Mouse (Mus musculus) layer of hippocampus, adult 18-20 months (tissue): ENCODE measurements around the gene Tenm1. TPM values are rescaled to one million over a fixed set of nuclear protein-coding genes. Genes with fewer than 3 reads are reported as not detected.
A peak's percentile ranks its signal among the peaks of the same experiment; 100 is the strongest.

Experiments
- DNase-seq, 2 experiments: peaks; one replicate each; pipeline ENCODE4 v3.0.0; 2022; ENCODE audit warnings: low spot score in 2 of 2
- total RNA-seq, 2 experiments: library from RNA; stranded (reverse); gene quantifications; 2 replicates each; pipeline ENCODE4 v1.2.3; 2021

The Tenm1 gene
- total RNA-seq, 2 experiments from 2014 or later = 34.5 to 35.7 TPM

DNA sequence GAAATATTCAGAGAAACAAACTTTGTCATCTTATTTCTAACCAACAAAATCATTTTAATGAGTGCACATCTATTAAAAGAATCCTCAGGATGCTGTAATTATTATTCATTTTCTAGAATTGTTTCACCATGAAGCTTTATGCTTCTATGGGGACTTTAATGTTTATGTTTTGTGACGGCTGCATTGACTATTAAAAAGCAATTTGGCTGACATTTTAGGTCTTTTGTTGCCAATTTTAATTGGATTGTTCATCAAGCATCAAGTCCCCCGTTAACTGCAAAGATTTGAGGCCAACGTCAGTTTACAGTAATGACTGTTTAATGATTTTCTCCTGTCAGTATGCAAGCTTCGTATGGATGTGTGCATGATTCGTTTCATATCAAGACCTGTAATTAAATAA lies 461.3 kb downstream of the Tenm1 start:
- no peak for DNase-seq

DNA sequence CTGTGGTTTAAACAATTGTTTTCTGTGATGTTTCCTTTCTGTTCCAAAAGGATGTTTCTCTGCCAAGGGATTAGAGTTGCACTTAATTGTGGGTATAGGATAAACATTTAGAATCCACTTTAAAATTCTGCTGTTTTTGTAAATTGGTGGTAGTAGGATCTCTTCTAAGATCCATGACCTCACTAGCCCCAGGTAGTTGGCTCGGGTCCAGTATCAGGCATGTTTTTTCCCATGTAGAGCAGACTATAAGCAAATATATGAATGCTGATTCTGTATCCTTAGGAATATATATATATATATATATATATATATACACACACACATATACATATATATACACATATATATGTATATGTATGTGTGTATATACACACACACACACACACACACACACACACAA lies 567.2 kb downstream of the Tenm1 start:
- no peak for DNase-seq

DNA sequence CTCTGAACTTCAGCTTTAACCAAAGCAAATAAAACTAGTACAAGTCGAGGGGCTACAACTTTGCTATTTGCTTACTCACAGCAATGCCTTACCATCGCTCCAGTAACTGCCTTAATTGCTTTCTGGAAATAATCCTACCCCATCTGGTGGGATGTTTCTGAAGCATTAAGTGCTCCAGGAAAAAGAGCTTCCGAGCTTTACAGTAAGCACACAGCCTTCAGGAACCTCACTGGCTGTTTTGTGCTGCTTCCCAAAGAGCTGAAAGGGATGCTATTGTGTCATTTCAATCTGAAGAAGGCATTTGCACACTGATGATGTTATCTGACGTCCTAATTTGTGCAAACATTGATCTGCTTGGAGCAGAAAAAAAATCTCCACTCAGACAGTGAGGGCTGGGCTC lies 647.4 kb downstream of the Tenm1 start:
- no peak for DNase-seq

DNA sequence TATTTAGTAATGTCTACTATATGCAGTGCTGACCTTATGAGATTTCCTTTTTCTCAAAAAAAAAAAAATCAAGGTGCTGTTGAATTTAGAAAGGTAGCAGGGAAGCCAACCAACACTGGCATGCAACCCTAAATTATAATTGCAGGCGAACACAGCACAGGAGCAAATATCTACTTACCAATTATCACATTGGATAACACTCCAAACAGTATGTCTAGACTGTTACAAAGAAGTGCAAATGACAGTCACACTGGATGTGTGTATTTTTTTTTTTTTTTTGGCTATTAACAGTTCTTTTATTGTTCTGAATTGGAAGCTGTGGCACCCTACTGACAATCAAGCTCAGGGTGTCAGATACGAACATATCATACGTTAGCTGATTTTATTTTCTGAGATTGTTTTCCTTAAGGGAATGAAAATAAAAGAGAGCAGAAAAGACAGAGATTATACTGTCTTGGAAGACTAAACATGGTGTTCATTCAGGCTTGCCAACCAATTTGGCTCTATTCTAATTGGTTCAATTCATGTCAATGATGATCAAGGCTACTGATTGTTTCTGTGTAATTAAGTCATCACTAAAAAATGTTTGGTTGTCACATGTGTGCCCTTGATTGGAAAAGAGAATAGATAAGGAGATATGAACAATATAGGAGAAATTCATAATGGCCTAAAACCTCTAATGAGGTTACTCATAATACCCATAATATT lies 710.7 kb downstream of the Tenm1 start:
- no peak for DNase-seq

DNA sequence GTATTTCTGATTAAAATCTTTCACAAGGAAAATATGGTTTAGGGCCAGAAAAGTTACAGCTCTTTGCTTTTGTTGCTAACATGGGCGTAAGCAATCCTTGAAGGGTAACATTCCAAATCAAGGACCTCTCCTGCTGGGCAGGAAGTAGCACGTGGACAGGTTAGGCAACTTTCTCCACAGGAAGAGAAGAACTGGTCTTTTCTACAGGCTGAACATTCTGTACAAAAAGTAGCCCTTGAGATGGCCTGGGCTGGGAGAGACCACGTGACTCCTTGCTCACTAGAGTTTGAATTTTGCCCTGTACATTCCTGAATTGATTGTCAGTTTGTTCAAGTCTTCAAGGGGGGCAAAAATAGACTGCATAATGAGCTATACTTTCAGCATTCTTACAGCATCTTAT lies 728.6 kb downstream of the Tenm1 start:
- DNase-seq = no peak

DNA sequence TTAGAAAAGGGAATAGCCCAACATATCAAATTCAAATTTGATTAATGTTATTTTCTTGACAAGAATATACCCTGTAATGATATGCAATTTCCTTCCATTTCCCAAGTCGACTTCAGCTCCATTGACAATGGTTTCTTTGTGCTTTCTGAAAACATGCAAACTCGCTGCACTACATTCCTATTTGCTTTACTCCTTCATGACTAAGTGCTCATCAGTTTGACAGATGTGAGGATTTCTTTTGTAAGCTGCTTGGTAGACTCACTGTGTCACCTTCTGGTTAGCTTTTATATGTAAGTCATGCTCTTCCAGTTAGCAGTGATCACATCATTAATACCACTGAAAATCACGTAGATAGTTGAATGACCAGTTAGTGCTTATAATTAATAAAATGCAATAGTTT lies 781.8 kb downstream of the Tenm1 start:
- no peak for DNase-seq

DNA sequence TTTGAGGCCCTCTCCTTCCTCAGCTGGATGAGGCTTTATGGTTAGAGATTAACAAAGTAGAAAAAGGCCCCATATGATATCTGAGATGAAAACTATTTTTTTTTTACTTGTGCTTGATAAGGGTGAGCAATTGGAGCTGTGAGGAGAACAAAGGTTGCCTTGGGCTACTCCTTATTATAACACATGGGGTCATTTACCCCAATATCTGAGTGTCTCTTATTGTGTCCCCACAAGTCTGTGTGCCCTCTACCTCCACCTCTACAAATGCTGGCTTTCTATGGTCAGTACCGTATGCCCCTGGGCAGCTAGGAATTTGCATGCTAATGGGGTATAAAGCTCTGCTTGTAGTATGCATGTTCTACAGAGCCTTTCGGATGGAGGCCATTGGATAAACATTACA lies 848.4 kb downstream of the Tenm1 start:
- no peak for DNase-seq

DNA sequence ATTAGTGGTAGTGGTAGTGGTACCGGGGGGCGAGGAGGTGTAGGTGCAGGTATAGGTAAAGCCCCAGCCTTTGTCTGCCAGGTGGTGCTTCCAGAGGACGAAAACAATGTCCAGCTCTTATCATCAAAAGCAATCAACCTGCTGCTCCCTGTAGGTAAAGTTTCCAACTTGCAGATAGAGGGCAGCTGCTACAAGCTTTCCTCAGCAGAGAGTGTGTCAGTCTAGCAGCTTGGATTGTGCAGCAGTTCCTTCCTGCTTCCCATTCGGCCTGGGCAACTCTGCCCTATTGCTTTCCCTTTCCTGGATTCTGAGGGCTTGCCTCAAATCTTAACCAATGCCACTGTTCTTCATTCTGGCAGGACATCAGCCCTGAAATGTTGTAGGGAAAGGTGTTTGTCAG lies 870.2 kb downstream of the Tenm1 start:
- DNase-seq = no peak

DNA sequence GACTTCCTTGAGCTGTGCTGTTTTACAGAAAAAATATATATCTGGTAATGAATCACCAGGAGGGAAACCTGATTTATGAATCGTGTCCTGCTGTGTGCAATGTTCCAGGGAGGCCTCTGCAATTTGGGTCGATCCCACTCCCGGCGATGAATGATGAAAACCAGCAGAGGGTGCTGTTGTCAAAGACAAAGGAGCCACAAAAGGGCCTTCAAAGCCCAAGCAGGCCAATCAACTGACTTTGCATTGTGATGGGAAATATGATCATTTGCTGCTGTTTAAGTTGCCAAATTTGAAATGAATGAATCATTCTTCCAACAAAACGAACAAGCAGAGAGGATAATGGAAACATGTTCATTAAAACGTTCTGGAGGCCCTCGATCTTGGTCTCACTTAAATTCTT lies 871.6 kb downstream of the Tenm1 start:
- DNase-seq = peak; percentile 39 to 69

DNA sequence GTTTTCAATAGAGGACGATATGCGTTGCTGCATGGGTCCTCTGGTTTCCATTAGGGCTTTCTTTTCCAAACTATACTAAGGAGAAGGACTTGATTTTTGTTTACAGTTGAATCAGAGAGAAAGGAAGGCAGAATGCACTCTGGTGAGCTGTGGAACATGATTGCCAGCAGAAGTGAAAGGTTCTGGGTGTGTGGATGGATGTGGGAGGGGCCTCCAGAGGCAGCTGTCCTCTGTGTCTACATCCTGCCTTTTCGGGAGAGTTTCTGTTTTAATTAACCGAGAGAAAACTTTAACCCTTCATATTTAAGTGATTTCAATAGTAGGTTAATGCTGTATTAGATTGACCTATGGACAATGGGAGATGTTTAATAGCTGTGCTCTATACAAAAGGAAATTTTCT lies 880.4 kb downstream of the Tenm1 start:
- no peak for DNase-seq

DNA sequence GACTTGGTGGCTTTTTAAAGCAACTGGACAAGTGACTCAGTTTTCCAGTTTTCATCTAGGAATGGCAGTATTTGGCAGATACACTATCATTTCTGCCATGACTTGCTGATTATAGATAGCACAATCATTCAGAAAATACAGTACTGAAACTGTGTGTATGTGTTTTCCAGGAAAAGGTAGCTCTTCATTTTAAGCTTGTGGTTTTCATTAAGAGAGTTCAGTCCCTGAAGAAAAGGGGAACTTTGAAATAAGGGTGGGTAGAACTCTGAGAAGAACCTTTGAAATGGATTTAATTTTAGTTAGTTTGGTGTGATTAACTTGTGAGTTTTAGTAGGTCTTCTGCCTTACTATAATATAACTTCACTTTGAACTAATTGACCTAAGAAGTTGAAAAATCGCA lies 883.9 kb downstream of the Tenm1 start:
- DNase-seq = no peak

DNA sequence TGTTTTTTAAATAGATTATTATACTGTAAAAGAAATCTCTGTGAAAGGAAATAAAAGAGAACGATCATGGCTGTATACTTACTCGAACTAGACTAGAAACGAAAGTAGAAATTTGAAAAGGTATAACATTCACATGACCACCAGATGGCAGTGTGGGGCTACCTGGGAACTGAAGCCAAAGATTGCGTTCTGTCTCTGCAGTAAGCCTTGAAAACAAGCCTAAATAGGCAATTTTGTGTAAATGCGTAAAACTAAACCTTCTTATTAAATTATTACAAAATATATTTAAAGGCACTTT lies 888.2 kb downstream of the Tenm1 start:
- DNase-seq = peak; percentile 35 to 77

DNA sequence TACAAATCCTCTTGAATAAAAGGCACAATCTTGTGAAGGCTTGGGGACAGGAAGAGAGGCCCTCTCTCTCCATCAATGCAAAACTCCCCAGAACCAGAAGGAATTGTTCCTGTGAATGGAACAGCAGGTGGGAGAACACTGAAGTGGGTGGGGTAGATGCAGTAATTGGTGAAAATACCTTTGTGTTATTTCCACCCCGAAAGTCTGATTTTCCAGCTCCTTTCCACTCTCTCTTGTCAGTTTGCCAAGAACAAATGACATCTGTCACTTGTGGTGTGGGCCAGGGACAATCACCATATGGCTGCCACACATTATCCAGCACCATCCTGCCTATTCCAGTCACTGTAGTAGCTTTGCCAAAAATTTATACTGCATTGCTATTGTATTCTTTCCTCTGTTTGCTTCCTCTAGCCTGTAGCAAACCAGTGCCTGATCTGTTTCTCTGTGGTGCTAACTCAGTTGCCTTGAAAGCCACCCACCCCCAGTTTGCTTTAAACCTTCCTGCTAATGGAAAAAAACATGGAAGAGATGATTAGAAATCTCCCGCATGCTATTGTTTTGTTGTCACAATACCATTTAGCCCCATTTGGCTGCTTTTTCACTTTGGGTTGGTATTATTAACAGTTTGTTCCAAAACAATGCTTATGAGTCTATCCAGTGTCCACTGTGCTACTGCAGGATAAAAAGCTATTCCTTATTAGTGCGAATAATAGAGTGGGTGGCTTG lies 888.7 kb downstream of the Tenm1 start:
- peak; percentile 53 to 83 for DNase-seq

DNA sequence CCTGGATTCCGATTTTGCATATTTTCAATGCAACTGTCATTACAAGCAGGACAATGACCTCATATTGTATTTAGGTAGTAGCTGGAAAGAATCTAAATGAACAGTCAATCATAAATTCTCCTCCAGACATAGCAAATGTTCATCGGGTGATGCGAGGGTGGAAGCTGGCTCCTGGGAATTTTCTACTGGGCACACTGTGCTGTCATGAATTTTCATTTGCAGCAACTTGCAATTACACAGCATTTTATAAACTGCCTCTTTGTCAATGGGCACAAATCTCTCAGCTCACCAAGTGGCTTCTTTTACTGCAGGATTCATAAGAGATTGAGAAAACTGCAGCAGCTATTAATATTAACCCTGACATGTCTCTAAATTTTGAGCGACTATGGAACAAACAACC lies 898.2 kb downstream of the Tenm1 start:
- DNase-seq = peak; percentile 26 to 30

DNA sequence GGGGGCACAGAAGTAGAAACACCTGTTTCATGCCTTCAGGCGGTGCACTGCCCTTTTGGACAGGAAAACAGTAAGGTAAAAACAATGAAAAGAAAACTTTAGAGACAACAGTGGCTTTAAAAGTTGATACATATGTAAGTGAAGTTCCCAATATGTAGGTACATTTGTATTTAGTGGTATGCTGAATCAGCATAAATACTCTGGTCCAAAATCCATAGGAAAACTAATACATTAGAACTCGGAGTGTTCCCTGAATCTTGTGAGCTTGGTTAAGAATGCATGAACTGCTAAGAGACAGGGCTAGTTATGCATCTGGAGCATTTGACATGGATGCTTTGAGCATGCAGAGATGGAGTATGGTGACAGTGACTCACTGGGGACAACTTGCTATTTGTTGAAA lies 906.1 kb downstream of the Tenm1 start:
- no peak for DNase-seq

DNA sequence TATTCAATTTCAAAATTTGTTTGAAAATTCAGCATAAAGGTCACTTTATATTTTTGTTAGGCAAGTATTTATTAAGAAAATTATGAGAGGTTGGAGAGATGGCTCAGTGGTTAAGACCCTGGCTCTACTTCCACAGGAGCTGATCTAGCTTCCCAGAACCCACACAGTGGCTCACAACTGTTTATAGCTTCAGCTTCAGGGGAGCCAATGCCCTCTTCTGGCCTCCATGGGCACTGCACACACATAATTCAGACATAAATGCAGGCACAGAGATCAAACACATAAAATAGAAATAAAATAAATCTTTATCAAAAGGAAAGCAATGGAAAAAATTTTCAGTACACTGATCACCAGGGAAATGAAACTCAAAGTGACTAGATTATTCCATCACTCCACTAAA lies 916.4 kb downstream of the Tenm1 start:
- no peak for DNase-seq

DNA sequence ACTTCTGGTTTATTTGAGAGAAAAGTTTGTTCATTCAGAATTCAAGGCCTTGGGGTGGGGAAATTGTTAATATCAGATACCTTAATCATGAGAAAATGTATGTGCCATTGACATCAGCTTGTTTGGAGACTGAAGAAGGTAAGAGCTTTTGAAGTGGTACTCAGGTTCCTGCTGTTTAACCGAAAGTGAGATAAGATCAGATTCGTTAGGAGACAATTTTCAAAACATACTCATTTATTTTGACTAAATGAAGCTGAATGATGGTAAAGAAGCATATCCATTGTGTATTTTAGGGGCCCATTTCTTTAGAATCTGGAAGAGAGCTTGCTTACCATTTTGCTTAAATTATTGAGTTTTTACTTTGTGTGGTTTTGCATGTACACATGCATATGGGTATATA lies 917.8 kb downstream of the Tenm1 start:
- DNase-seq = no peak

DNA sequence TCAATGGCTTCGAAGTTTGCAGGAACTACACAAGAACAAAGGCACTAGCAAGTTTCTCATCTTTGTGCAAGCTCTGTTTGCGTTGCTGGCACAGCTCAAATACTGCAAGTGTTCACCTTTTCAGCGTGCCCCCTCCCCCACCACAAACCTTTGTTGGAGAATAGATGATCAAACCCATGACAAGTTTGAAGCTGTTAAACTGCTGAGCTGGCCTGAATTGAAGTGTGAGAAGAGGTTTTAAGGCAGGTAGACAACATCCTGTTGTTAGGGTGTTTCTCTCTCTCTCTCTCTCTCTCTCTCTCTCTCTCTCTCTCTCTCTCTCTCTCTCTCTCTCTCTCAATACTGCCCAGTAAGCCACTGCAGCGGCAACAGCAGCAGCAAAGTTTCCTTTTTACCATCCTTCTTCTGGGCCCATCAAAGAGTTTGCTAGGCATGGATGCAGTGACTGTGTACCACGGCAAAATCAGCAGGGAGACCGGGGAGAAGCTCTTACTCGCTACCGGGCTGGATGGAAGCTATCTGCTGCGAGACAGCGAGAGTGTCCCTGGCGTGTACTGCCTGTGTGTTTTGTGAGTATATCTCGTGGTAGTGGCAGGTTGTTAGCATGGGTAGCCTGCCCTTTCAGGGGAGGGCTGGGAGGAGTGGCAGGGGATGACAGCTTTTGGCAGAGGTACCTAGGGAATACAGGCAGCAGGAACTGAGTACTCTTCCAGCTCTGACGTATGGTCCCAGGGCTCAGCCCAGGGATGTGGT lies 926.5 kb downstream of the Tenm1 start, which contains the start of gene Sh2d1a:
Sh2d1a (plus strand) TSS at position 163 of the 753 bp plus-strand sequence.
- no peak for DNase-seq

DNA sequence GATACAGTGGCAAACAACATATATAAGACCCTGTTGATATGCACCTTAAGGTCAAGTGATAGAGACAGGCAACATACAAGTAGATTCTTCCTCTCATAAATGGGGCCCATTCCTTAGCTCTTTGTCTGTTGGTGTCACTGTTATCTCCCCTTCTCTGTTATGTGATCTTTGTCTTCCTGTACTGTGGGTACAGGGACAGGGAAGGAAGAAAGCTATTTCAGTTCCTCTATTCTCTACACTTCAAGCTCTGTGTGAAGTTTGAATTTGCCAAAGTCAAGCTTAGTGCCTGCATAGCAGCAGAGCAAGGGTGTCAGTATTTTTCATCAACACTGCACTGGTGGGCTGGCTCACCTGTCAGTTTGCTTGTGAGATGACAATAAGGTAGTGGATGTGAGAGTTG lies 928.4 kb downstream of the Tenm1 start:
- no peak for DNase-seq

DNA sequence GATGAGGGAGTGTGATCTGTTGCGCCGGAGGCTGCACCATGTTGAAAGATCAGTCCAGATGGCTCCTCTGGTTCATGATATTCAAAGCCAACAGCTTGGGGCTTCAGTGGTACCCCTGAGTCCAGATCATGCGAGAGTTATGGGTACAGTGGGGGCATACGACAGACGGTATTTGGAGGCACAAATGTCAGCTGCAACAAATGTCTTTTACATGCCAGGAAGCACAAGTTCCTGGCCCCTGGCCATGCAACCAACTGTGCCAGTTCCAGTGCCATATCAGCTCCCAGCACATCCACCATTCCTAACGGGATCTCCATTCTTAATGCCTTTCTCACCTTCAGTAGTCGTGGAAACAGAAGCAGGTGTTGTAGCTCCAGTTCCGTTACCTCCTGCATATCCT lies 938.6 kb downstream of the Tenm1 start:
- peak in 1 of 2 experiments; percentile 52 for DNase-seq

DNA sequence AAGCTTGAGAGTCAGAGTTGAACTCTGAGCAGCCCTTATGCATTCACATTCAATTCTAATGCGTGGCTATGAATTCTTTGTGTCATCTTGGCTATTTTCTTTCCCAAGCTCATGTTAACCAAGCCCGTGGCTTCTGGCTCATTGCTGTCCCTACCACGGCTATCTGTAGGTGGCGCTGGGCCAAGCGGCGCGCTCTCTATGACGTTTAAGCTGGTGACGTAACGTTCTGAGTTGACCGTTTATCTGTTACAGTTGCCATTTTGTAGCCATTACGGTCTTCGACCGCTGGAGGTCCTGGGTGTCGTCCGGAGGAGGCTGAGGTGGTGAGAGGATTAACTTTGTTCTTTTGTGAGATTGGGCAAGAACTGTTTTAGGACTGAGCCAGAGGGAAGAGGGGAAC lies 939.5 kb downstream of the Tenm1 start, which contains the start of gene Tex13c2:
Tex13c2 (plus strand) TSS at position 246 of the 400 bp plus-strand sequence.
- DNase-seq = no peak
